Mouse (Mus musculus) monocyte, adult 2 months (primary cell): ENCODE results near the gene Zfp366.
"Not testable (repeated sequence)": the region's sequence is repeated elsewhere in the genome, so short reads cannot be mapped to it uniquely, and the experiment has no call there.

Source experiments
- DNase-seq, 2 experiments: peaks; one replicate each; pipeline ENCODE4 v3.0.0; 2022; ENCODE audit warnings: low spot score in 2 of 2, low read depth in 1 of 2

Gene Zfp366

GRCm38 (mm10) chr13:99184155-99184886 is at the start of gene Zfp366:
Gene Zfp366, plus strand, starts transcription at chr13:99184823.
- DNase-seq: no peak

- DNase-seq: no peak
Observed at GRCm38 (mm10) chr13:99138351-99139255, 46.0 kb upstream of the Zfp366 start.

GRCm38 (mm10) chr13:99146355-99146871 is 38.2 kb upstream of the Zfp366 start:
- no peak for DNase-seq

GRCm38 (mm10) chr13:99147645-99148111 is 36.9 kb upstream of the Zfp366 start:
- no peak for DNase-seq

DNA sequence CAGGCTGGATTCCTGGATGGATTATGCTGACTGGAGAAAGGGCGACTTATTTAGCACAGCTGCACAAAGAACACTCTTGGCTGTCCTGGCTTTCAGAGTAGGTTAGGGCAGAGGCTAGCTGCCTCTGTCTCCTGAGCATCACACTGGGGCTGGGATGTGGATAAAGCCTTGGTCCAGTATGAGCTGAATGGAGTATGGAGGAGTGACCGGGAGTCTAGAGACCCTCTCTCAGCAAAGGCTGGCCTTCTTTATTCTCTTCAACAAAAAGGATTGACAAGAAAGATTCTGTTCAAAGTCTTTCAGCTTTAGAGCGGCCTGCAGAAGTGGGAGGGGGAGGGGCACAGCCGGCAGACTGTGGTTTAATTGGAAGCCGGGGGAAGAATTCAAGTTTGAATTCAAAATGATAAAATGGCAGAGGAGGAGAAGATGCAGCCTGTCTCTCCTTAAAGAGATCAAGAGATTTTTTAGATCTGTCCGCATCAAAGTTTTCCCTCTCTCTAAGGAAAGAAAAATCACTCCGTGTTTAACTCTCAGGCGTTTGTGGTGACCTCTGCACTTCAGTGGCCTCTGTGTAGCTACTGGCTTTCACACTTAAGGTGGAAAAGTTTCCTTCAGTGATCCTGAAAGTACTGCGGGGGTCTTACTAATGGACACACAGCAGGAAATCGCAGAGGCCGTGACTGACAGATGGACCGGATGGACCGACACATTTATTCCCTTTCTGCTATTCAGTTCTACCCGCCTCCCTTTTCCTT is 34.9 kb upstream of the Zfp366 start:
- DNase-seq: no peak

- no peak for DNase-seq
Observed at GRCm38 (mm10) chr13:99150626-99151025, 34.0 kb upstream of the Zfp366 start.

DNA sequence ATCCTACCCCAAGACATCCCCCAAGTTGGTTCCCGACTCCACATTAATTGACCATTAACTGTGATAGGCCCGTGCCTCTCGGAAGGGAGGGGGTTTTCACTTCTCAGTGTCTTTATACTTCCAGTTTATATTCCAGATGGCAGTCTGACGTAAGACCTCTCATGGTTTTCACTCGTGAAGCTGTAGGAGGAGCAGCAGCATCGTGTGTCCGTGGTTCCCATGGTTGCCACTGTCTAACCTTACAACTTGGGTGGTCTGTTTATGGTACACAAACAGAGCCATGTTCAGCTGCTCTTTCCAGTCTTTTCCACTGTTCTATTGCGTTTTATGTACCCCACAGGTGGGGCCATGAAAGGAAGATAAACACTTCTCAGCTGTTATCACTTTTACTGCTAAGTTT is 33.5 kb upstream of the Zfp366 start:
- DNase-seq: no peak

- no peak for DNase-seq
Observed at GRCm38 (mm10) chr13:99152305-99152930, 32.2 kb upstream of the Zfp366 start.

GRCm38 (mm10) chr13:99157709-99158108 is 26.9 kb upstream of the Zfp366 start:
- no peak for DNase-seq

- DNase-seq: no peak
Observed at GRCm38 (mm10) chr13:99158773-99159172, 25.9 kb upstream of the Zfp366 start.

- DNase-seq: no peak
Observed at GRCm38 (mm10) chr13:99163071-99163470, 21.6 kb upstream of the Zfp366 start.

GRCm38 (mm10) chr13:99163521-99164359 is 20.9 kb upstream of the Zfp366 start:
- DNase-seq: no peak

- no peak for DNase-seq
Observed at GRCm38 (mm10) chr13:99164360-99164759, 20.3 kb upstream of the Zfp366 start.

- DNase-seq: no peak
Observed at GRCm38 (mm10) chr13:99169401-99169800, 15.2 kb upstream of the Zfp366 start.

DNA sequence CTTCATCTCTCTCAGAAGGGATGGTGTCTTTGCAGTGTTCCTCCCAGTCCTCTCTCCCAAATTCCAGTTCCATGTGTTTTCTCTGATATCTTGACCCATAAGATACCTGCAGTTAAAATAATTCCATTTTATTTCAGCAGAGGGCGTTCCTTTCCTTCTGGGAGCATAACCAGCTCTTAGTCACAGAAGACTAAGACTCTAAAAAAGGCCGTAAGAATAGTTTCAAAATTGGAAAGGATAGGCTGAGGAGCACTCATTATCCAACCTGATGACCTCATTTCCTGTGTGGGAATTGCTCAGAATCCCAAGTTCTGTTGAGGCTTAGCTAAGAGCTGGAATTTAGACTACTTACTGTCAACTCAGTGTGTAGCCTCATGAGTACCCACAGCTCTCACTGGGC is 14.3 kb upstream of the Zfp366 start:
- no peak for DNase-seq

DNA sequence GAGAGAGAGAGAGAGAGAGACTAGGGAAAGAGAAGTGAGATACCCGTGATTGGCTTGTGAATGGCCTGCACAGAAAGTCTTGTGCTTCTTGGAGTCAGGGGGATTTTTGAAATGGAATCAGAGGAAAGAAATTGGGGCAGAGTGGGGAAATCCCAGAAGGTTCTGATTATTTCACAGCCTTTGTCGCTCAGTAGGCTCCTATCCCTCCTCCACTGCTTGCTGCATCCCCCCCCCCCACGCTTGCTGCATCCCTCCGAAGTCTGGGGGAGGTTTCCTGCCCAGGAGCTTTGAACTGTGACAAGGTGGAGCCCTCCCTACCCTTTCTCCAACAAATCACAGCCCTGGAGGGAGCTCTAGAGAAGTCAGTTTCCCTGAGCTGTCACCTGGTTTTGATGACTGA is 10.8 kb upstream of the Zfp366 start:
- DNase-seq: no peak

GRCm38 (mm10) chr13:99182828-99183227 is 1.8 kb upstream of the Zfp366 start:
- DNase-seq: not testable (repeated sequence)

GRCm38 (mm10) chr13:99183257-99183895 is 1.2 kb upstream of the Zfp366 start:
- DNase-seq: no peak

DNA sequence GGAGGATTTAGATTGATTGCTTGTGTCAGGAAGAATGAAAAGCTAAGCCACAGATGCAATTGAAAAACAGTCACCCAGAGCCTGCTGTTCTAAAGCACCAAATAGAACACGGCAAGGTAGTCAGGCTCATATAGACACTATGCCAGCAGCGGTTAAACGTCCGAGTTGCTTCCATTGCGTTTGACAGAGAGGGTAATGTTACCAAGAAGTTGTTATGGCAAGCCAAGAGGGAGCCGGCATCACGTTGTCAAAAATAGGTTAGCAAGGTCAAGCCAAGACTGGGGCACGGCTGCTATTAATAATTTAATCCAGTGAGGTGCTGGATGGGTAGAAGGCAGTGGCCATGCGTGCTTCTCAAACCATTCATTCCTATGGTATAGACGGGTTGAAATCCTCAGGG is 950 bp downstream of the Zfp366 start:
- no peak for DNase-seq
